Mouse (Mus musculus) left cerebral cortex, postnatal 4 days (tissue): ENCODE measurements at regions not wholly inside any gene's neighbourhood (a gene's known extent, or its start where the extent isn't known, plus 50 kb on each side); places are given as distances from the start of the nearest gene placed in this dataset.
A peak's percentile ranks its signal among the peaks of the same experiment; 100 is the strongest.

Source experiments
- DNase-seq: peaks from one replicate; pipeline ENCODE4 v3.0.0-alpha.2; 2022
- intact Hi-C: fragments of 180-260 bp; cut with DNase I; formaldehyde crosslinking; loops from one replicate; pipeline ENCODE4 v1.15.1; 2025

DNA sequence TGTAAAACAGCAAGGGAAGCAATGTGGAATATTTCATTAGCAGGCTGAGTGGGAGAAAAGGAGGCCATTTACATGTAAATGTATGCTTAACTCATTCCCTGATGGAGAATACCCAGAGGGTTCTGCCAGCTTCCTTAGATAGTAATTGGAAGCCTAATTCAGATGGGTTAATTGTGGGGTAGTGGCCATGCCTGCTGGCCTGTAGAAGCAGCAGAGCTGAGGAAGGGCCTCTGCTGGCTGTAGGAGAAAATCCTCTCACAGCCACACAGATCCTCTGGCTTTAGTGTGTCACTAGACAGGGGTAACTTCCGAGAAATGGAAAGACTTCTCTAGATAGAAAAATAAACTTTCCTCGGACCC lies 1588.7 kb upstream of the Got2 start:
- no peak for DNase-seq
- intact Hi-C loops: no loop called here

DNA sequence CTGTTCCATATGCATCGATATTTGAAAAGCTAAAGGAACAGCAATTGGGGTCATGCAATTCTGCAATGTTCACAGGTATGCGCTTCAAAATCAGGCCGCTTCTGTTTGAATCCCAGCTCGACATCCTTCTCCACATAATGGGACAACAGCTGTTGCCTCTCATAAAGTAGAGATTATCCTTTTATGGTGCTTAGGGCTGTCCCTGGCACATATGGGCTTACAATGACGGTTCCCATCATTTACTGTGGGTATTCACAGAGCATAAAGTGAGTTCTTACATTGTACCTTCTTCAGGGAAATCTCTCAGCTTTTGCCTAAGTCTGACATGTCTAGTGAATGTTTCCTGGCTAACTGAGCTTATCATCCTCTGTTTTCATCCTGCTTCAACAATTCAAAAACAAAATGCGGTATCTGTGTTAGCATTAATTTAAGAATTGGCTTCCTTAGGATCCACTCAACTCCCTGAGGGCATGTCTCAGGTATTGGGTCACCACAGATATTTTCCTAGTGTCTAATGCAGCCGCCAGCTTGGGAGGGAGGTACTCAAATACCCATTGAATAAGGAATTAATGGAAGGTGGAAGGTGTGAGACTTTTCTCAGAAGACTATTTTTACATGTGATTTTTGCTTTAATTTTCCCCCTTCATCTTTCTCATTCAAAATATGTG lies 1588.2 kb upstream of the Got2 start:
- no peak for DNase-seq
- intact Hi-C loops: no loop called here

DNA sequence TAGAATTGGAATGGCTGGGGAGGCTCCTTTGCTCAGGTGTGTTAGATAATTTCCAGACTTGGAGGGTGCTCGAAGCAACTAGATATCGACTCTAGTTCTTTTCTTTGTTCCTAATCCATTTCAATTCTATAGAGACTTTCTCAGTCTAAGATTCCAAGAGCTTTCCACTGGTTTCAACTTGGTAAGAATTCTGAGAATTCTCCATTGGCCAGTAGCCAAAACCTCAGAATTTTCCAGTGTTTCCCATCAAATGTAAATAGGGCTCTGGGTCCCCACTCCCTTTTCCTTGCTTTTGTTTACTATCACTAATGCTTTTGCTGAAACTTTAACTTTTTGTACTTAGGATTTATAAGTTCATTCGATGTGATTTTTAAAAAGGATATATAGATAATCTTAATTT lies 1585.0 kb upstream of the Got2 start:
- intact Hi-C loops: no loop called here
- DNase-seq: no peak

DNA sequence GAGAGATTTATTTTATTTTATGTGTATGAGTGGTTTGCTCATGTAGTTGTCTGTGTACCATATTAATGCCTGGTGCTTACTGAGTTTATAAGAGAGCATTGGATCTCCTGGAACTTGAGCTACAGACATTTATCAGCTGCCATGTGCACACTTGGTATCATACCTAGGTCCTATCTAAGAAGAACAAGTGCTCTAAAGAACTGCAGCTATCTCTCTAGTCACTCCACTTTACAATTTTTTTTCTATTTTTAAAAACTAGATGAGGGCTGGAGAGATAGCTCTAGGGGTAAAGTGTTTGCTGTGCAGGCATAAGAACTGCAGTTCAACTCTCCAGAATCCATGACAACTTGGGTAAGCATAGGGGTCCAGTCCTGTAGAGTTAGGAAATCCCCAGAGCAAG lies 1573.1 kb upstream of the Got2 start:
- no peak for DNase-seq
- intact Hi-C loops: no loop called here

DNA sequence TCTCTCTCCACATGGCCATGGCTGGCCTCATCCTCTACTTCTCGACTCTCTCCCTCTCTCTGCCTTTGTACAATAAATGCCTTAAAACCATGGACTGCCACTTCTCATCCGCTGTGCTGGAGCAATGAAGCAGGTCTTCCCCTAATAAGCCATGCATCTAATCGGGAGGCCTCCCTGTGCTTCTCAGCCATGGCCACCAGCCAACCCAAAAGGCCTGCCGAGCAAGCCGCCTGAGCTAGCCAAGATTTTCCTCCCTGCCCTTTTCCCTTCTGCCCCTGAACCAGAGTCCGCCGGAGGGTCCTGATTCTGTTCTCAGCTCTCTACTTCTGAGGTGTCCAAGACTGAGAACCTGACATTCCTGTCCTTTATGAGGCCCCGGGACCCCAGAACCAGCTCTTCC lies 1559.3 kb upstream of the Got2 start:
- DNase-seq: peak; percentile 78
- intact Hi-C loops: no loop called here

DNA sequence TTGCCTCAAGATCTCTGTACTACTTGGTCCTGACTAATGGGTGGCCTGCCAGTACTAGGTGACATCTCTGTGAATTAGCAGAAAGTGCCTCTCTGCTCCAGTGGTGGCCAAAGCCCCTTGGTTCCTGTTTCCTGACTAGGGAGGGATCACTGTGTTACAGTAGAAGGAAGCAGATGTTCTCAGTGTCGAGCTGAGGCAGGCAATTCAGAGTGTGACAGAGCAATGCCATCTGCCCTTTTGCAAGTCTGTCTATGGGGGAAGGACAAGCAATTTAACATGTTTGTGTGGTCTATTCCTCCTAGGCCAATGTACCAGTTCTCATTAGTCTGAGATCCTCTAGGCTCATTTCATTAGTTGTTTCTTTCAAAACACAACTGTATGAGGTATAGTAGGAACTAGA lies 1553.1 kb upstream of the Got2 start:
- intact Hi-C loops: no loop called here
- DNase-seq: no peak

DNA sequence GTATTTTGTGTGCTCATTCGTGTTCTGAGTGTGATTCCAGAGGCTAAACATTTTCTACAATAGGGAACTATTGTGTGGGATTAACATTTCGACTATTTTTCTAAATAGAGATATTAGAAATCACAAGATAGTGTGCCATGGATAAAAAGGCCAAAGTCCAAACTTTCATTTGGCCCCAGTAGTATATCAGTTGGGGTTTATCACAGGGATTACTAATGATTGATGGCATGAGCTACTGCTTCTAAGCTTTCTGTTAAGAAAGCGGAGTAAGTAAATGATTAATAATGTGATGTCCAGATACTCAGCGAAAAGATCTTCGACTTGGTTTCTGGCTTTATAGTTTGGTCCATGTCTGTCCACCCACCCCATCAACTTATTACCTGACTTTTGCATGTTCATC lies 1545.2 kb upstream of the Got2 start:
- intact Hi-C loops: no loop called here

DNA sequence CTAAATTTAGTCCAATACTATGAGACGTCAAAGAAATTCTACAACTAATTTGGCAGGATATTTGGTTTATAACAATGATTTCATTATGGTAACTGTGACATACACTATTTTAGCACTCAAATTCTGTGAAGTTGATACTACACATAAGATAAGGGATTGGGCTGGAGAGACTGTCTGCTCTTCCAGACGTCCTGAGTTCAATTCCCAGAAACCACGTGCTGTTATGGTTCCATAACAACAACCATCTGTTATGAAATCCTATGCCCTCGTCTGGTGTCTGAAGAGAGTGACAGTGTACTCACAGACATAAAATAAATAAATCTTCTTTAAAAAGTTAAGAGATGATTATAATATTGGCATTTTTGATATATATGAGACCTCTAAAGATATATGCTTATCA lies 1543.1 kb upstream of the Got2 start:
- intact Hi-C loops: no loop called here
- no peak for DNase-seq

More for the DNA sequence above, 1545.2 kb upstream of the Got2 start:
- DNase-seq: no peak

DNA sequence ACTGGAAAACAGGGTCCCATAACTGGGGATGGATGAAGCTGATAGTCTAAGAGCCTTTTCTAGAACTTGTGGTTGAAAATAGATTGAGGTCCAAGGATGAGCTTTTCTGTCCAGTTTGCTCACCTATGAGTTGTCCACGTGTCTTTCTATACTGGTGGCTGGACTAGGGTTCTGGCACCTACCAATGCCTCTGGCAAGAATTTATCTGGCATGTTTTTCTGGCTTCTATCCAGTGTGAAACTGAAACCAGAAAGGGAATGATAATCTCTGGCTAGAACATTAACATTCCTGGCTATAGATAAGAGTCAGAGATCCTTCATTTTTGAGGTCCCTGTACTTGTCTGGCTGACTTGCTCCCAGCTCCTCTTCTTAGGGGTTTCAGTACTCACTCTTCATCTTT lies 1534.0 kb upstream of the Got2 start:
- intact Hi-C loops: no loop called here
- no peak for DNase-seq

DNA sequence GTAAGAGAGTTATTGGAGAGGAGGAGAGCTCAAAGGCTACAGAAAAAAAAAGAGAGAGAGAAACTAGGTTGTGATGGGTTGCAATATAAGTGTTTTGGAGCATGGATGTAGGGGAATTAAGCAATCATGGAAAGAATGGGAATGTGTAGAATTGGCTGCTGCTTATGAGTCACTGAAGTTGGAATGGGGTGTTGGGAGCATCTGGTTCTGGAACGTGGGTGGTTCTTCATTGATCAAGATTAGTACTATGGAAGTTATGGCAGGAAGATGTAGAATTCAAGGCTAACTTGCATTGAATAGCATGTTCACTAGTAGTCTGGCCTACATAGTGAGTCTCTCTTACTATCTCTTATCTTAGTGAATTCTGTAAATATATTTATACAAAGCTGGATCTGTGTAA lies 1526.4 kb upstream of the Got2 start:
- DNase-seq: no peak

DNA sequence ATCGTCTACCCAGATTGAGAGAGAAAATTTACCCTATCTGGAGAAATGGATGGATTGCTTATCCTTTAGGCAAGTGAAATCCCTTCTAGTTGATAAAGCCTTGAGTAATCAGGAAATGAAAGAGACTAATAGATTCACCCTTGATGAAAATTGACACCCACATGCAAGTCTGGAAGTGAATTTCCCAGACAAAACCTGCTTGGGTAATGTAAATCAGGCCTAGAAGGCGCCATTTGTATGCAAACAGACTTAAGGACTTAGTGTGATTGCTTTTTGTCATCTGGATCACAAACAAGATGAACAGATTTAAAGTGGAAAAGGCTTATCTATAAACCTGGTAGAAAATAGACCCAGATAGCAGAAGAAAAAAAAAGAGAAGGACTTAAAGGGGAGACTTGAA lies 1515.0 kb upstream of the Got2 start:
- intact Hi-C loops: no loop called here

More for the DNA sequence above, 1526.4 kb upstream of the Got2 start:
- intact Hi-C loops: no loop called here

DNA sequence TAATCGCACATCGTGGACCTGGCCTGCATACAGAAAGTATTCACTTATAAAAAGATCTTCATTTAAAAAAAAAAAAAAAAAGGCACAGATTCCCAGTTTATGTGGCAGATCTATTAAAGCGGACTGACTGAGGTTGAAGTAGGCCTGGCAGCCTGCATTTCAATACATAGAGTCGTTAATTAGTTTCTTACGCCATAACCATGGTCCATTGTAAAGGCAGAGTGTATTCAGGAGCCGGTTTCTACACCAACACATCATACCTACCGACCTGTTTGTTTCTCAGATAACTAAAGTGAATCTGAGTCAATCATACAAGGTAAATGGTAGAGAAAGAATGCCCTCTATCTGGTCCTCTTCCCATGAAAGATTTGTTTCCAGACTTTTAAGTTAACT lies 1509.0 kb upstream of the Got2 start:
- no peak for DNase-seq
- intact Hi-C loops: no loop called here

More for the DNA sequence above, 1515.0 kb upstream of the Got2 start:
- DNase-seq: no peak

DNA sequence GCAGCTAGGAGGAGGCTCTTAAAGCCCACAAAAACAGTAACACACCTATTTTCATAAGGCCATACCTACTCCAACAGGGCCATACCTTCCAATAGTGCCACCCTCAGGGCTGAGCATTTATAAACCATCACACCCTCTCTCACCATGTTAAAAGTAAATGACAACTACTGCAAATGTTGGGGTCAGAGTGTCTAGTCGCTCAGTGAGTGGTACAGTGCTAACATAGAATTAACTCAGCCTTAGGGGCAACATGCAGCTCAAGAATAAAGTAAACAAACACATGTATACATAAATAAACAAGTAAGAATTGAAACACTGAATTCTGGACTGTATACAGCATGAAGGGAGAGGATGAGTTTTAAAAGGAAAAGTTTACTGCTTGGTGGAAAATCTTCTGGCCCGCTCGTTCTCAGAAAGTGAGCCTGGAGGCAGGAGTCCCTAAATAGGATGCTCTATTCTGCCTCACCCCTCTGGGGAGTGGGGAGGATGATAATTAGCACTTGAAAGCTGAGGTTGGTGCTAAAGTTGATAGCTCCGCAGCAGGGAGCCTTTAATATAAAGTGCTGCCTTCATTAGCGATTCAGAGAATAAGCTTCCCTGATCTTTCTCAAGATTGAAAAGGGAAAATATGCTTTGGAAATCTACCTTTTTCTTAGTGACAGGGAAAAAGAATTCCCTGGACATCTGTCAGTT lies 1508.4 kb upstream of the Got2 start:
- no peak for DNase-seq
- intact Hi-C loops: no loop called here

DNA sequence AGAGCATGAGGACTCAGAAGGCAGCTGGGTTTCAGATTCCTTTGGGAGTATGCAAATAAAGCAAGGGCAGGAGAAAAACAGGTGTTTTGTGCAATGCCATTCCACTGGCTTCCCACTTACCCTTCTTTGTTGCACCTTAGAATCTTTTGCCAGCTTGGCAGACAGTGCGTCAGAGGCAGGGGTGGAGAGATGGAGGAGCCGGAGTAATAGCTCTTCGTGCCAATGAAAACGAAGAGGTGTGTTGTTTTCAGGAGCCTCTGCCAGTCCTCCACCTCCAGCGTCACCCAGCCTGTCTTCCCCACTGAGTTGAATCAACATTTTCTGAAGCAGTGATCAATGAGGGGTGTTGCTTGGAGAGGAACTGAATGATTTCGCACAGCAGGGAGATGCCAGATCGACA lies 1501.3 kb upstream of the Got2 start:
- intact Hi-C loops: no loop called here
- peak; percentile 1 for DNase-seq

DNA sequence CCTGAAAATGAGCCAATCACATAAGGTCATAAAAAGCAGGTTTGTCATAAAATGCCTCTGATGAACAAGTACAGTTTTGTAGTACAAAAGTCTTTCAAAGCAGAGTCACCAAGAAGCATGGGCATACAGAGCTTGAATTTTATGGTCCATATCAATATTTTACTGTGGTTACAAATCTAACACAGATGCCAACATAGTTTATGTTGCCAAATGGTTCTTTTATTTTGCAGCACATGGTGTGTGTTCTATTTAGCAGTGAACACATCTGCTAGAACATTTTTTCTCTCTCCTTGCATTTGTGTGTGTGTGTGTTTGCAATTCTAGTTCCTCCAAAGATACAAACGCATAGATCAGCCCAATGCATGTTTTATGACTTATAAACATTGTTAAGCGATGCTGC lies 1500.8 kb upstream of the Got2 start:
- intact Hi-C loops: no loop called here
- no peak for DNase-seq

DNA sequence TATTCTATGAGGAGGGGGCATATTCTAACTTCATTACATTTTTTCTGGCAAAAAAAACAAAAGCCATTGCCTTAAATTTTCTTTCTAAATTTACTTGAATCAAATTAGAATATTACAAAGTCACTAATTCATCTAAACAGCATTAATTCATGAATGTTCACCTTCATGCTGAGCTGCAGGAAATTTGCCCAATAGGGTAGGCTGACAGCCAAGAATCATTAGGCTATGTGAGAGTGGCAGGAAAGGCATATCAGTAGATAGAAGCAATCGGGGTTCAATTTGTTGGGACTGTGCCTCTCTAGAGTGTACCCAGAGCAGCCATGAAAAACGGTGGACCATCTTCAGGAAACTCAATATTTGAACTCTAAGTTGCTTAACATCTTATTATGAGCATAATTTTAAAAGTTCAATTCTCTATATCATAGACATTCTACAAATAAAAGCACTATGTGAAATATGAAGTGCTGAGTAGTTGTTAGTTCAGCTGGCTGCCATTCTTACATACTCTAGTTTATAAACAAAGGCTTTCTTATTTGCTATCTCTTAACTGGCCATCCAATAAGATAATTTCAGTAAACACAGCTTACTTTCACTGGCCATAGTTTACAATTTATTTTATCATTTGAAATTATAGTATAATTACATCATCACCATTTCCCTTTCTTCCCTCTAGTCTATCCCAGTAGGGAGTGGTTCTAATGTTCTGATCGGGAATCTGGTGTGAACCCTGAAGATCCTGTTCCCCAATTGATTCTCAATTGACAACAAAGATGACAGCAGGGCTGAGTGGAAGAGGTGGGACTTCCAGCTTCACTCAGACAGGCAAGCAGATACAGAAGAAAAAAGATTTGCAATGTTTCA lies 1486.8 kb upstream of the Got2 start:
- intact Hi-C loops: no loop called here
- peak; percentile 18 for DNase-seq

DNA sequence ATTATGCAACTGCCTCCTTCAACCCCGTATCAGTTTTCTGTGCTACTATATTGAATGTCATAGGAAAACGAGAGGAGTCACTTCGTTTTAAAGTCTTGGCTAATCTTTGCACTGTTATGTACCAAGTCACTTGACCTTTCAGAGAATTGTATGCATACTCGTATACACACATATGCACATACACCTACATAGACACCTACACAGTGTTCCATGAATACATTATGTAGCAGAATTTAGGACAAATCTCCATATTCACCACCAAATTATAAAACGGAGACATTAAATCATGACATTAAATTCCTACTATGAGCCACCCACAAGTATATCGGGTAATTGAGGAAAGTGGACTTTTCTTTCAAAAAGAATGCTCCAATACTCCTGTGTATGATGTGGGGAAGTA lies 1458.3 kb upstream of the Got2 start:
- intact Hi-C loops: no loop called here
- DNase-seq: no peak

DNA sequence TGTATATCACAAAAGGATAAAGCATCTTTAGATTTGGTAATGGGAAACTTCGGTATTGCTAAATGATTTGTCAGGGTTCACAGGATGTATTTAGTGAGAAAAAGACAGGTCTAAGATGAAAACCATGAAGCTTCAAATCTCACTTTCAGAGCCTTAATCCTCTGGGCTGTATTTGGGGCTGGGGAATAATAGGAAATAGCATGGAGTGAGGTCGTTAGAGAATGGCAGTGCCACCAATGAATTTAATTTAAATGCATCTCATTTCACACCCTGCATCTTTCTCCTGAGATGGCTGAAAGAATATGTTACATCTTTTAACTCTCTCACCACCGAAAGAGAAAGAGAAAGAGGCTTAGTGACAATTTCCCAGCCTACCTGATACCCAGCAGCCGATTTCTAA lies 1427.2 kb upstream of the Got2 start:
- intact Hi-C loops: no loop called here
- DNase-seq: no peak

DNA sequence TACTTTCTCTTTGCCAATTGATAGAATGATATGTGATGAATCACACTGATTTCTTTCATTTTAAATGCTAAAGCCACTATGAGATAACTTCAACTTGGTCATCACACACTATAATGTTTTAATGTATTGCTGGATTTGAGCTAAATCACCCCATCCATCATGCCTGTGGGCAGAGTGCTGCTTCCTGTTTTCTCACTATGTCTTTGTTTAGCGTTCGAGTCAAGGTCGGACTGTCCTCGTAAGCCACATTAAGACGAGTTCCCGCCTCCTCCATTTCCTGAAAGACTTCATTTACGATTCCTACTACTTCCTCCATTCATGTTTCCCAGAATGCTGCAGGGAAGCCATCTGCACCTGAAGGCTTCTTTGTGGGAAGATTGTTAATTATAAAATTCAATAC lies 1420.0 kb upstream of the Got2 start:
- intact Hi-C loops: no loop called here
- no peak for DNase-seq

DNA sequence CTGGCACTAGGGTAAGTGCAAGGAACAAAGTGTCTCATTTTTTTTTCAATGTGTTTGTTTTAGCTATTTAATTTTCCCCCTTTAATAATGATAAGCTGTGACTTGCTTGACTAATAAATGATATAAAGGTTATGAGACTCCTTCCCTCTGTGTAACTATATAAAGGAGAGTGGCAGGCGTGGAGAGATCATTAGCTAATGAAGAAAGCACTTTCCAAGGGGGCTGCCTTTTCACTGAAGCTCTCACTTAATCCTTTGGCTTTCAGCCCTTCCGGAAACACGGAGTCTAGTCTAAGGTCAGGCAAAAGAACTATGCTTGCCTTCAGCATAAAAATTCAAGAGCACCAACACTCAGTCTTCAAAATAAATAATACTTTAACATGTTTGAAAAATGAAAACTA lies 1382.2 kb upstream of the Got2 start:
- intact Hi-C loops: no loop called here
- no peak for DNase-seq

DNA sequence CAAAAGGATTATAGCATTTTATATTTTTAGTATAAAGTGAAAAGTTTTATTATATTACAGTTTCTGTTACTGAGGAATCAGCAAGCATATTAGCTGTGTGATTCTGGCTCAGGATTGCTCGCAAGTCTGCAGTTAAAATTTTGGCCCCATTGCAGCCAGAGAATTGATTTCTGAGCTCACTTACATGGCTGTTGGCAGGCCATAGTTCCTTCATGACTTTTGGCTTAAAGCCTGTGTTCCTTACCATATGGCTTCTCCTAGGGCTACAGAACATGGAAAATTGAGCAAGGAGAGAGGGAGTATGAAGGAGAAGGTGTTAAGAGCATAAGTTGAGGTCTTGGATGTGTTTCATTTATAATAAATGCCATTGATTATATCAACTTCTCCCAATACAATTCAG lies 1372.6 kb upstream of the Got2 start:
- intact Hi-C loops: no loop called here
- DNase-seq: peak; percentile 18

DNA sequence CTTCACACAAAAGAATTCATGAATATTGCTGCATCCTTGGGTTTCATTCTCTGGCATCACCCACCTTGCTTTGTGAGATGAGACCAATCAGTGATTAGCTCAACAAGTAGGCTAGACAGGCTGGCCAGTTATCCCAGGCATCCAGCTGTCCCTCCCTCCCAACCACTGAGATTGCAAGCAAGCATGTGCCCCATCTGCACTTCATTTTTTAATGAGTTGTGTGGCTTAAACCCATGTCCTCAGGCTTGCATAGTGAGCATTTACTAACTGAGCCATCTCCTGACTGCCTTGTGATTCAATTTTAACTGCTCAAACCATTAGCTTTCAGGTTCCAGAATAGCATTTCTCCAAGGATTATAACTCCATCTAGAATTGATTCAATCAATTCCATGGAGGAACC lies 1365.8 kb upstream of the Got2 start:
- intact Hi-C loops: no loop called here
- peak; percentile 14 for DNase-seq
